In genomic region chr9:115058806-115059205, GRCm38 (mm10) we compare ENCODE assay signal across 12 mouse cellular contexts.
DNase-seq lines count a peak whose midpoint lies in the region; ATAC-seq lines count a peak whose summit lies in the region.
"Had no signal": no experiment of that assay in that cellular context is flagged by ENCODE, and none has a peak within 500 bp of the region (broad histone marks: within the 10 kb centered on the region; RNA-seq: fewer than 3 reads in every experiment).

No protein-coding gene starts in this region.

- no peak overlapping the region for H3K4me2 ChIP-seq in heart, embryonic 11.5 days
- H3K4me2 ChIP-seq in midbrain, embryonic 13.5 days (replicated peaks): no peak overlapping the region
- H3K4me2 ChIP-seq in neural tube, embryonic 14.5 days (ENCODE audit: low read depth, low read length): no peak overlapping the region

- peak overlapping the region; percentile 41; the same call in 1 of the 2 replicates for H3K27ac ChIP-seq in heart, embryonic 11.5 days (ENCODE audit: low read depth, low read length)
- H3K27ac ChIP-seq in midbrain, embryonic 13.5 days: peak overlapping the region; percentile 49; the same call in 1 of the 2 replicates
- H3K27ac ChIP-seq in midbrain, embryonic 10.5 days (replicated peaks): no peak overlapping the region
- 0 out of 2 replicates have a peak overlapping the region, but pooled peaks have one; percentile 10 for H3K27ac ChIP-seq in neural tube, embryonic 14.5 days (ENCODE audit: low read depth, low read length)

- H3K27me3 ChIP-seq in heart, embryonic 11.5 days (ENCODE audit: control insufficient read depth, insufficient read depth, low read length): no peaks in the 10 kb centered on the region
- no peaks in the 10 kb centered on the region for H3K27me3 ChIP-seq in midbrain, embryonic 13.5 days
- no peaks in the 10 kb centered on the region for H3K27me3 ChIP-seq in midbrain, embryonic 10.5 days (ENCODE audit: low read depth, poor library complexity, severe bottlenecking)
- H3K27me3 ChIP-seq in neural tube, embryonic 14.5 days (ENCODE audit: control insufficient read depth, insufficient read depth, low read length): no peaks in the 10 kb centered on the region
- H3K27me3 ChIP-seq: CH12.LX, Patski had no signal

- H3K4me3 ChIP-seq in heart, embryonic 11.5 days (ENCODE audit: low read depth, low read length): no peak overlapping the region
- H3K4me3 ChIP-seq in midbrain, embryonic 13.5 days (replicated peaks): no peak overlapping the region
- H3K4me3 ChIP-seq in midbrain, embryonic 10.5 days: no peak overlapping the region
- no peak overlapping the region for H3K4me3 ChIP-seq in neural tube, embryonic 14.5 days (ENCODE audit: low read depth, low read length)

- no peaks in the 10 kb centered on the region for H3K36me3 ChIP-seq in heart, embryonic 11.5 days (ENCODE audit: control insufficient read depth, insufficient read depth, low read length)
- H3K36me3 ChIP-seq in midbrain, embryonic 13.5 days: no peaks in the 10 kb centered on the region
- 0 out of 2 replicates have a peak, but pooled peaks cover 6% of the 10 kb centered on the region for H3K36me3 ChIP-seq in midbrain, embryonic 10.5 days
- H3K36me3 ChIP-seq in neural tube, embryonic 14.5 days (ENCODE audit: control insufficient read depth, insufficient read depth, low read length): no peaks in the 10 kb centered on the region

- WGBS in heart, embryonic 11.5 days (ENCODE audit: insufficient replicate concordance): 44% methylated on average over 5 of the region's 5 CpGs
- 26% methylated on average over 5 of the region's 5 CpGs for WGBS in midbrain, embryonic 13.5 days
- WGBS in midbrain, embryonic 10.5 days: 82% methylated on average over 5 of the region's 5 CpGs
- 26% methylated on average over 5 of the region's 5 CpGs for WGBS in neural tube, embryonic 14.5 days

- no peak overlapping the region for H3K9ac ChIP-seq in heart, embryonic 11.5 days (ENCODE audit: low read depth, low read length)
- no peak overlapping the region for H3K9ac ChIP-seq in midbrain, embryonic 13.5 days (replicated peaks)
- H3K9ac ChIP-seq in neural tube, embryonic 14.5 days (replicated peaks; ENCODE audit: low read depth, low read length): no peak overlapping the region

- no peak for ATAC-seq in heart, embryonic 11.5 days (replicated peaks; ENCODE audit: insufficient number of reproducible peaks, low FRiP score, low TSS enrichment)
- ATAC-seq in midbrain, embryonic 13.5 days: peak; percentile 53; the same call in 1 of the 2 replicates
- no peak for ATAC-seq in neural tube, embryonic 14.5 days (ENCODE audit: low read depth)
- ATAC-seq: Patski had no signal

- H3K4me1 ChIP-seq in heart, embryonic 11.5 days (ENCODE audit: control insufficient read depth, insufficient read depth, low read length): peaks cover 17% of the 10 kb centered on the region
- peaks cover 16% of the 10 kb centered on the region; the same call in 1 of the 2 replicates for H3K4me1 ChIP-seq in midbrain, embryonic 13.5 days (replicated peaks)
- peaks cover 10% of the 10 kb centered on the region for H3K4me1 ChIP-seq in midbrain, embryonic 10.5 days
- H3K4me1 ChIP-seq in neural tube, embryonic 14.5 days (ENCODE audit: control insufficient read depth, insufficient read depth, low read length): peaks cover 6% of the 10 kb centered on the region; the same call in 1 of the 2 replicates

- no peaks in the 10 kb centered on the region for H3K9me3 ChIP-seq in heart, embryonic 11.5 days (replicated peaks; ENCODE audit: control insufficient read depth, low read length)
- H3K9me3 ChIP-seq in midbrain, embryonic 13.5 days: no peaks in the 10 kb centered on the region
- no peaks in the 10 kb centered on the region for H3K9me3 ChIP-seq in midbrain, embryonic 10.5 days (replicated peaks)
- H3K9me3 ChIP-seq in neural tube, embryonic 14.5 days (ENCODE audit: control insufficient read depth, low read length): no peaks in the 10 kb centered on the region

- peak; percentile 25 to 49 for DNase-seq in adrenal gland, adult (ENCODE audit: inconsistent age in 2 of 2, low spot score in 1 of 2)
- no peak for DNase-seq in adrenal gland, adult 8-10 months
- DNase-seq in heart, adult 8-10 months (ENCODE audit: low spot score): no peak
- no peak for DNase-seq in midbrain, embryonic 10.5 days (ENCODE audit: low spot score)
- no peak for DNase-seq in urinary bladder, postnatal 25 days (ENCODE audit: low spot score)
- DNase-seq: lung, adult 18-20 months; thymus, postnatal 25 days had no signal

Comparison
In these comparisons a context has a peak if more than half of its experiments do, and no peak if none do; other contexts are left out.
1. DNase-seq: peak in adrenal gland, adult (2 of 2); none in adrenal gland, adult 8-10 months (single experiment), heart, adult 8-10 months (single experiment), midbrain, embryonic 10.5 days (single experiment) and urinary bladder, postnatal 25 days (single experiment).